Mouse (Mus musculus) T-helper 1 cell (primary cell): ENCODE results near the gene Aqp6.

Experiments
- in situ Hi-C: fragments of 300-600 bp; cut with MboI, MseI; formaldehyde crosslinking; loops from one replicate; pipeline ENCODE4 v1.15.1; 2025; ENCODE audit warnings: high pct_unique_total_duplicates

Aqp6 gene

GRCm38 (mm10) chr15:99642622-99643021, 41.4 kb downstream of the Aqp6 start:
- in situ Hi-C loops: no loop called here

GRCm38 (mm10) chr15:99643832-99644231, 42.6 kb downstream of the Aqp6 start:
- in situ Hi-C loops: no loop called here

GRCm38 (mm10) chr15:99644776-99645175, 43.6 kb downstream of the Aqp6 start:
- in situ Hi-C loops: no loop called here

- in situ Hi-C loops: no loop called here
These were observed 47.1 kb downstream of the Aqp6 start for GRCm38 (mm10) chr15:99648326-99648725.

- in situ Hi-C loops: no loop called here
These were observed 48.0 kb downstream of the Aqp6 start for GRCm38 (mm10) chr15:99649067-99649761.

DNA sequence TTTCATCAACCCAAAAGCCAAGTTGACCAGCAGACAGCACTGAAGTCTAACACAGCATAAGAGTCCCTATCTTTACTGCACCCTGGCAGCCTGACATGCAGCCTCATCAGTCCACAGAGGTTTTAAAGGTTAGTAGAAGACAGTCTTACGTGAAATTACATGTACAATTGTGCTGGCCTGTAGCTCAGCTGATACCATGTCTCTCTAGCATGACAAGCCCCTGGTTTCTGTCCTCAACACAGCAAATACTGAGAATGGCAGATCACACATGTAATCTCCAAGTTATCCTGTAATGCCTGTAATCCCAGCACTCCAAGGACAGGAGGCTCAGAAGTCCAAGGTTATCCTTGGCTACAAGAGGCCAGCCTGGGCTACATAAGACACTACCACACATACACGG, 49.1 kb downstream of the Aqp6 start:
- in situ Hi-C loops: no loop called here

GRCm38 (mm10) chr15:99651163-99651872, 50.1 kb downstream of the Aqp6 start, which contains the start of gene Racgap1:
TSS of gene Racgap1 (minus strand) at chr15:99651656.
- in situ Hi-C loops: no loop called here

DNA sequence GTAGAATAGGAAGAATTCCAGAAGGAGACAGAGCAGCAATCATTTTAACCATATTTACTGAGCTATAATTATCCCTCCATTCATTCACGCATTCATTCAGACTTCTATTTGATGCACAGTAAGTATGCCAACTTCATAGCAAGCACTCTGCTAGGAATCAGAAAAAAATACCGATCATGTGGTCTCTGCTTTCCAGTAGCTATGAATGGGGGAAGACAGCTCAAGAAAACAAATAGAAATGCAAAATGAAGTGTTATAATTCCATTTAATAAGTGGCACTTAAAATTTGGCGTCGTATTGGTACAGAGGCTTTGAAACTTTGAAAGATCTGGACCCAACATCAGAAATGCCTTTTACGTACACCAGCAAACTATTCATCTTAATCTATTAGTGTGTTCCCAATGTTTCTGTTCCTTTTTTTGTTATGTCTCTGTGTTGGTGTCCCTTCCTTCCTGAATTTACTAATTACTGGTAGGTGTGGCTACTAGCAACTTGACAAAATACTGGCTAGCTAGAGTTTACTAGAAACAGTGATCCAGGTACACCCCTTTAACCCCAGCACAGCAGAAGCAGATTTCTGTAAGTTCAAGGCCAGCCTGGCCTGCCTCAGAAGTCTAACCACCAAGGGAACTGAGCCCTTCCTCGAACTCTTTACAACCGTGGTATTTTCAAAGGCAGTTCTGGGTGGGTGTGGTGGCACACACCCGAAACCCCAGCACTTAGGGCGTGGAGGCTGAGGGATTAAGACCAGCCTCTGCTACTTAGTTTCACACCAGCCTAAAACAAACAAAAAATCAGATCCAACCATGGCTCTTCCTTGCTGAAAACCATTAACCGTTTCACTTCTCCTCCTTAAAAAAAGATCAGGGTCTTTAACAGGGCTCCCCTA, 51.0 kb downstream of the Aqp6 start:
- in situ Hi-C loops: no loop called here

GRCm38 (mm10) chr15:99653291-99653690, 52.1 kb downstream of the Aqp6 start:
- in situ Hi-C loops: no loop called here

- in situ Hi-C loops: no loop called here
These were observed 52.7 kb downstream of the Aqp6 start for GRCm38 (mm10) chr15:99653876-99654275.
